Mouse (Mus musculus) ES-E14 (cell line): ENCODE measurements at regions not wholly inside any gene's neighbourhood (a gene's known extent, or its start where the extent isn't known, plus 50 kb on each side); places are given as distances from the start of the nearest gene placed in this dataset.
"Not testable (repeated sequence)": the region's sequence is repeated elsewhere in the genome, so short reads cannot be mapped to it uniquely, and the experiment has no call there.

ENCODE experiments used
- DNase-seq: peaks from one replicate; pipeline ENCODE4 v3.0.0-alpha.2; 2013; ENCODE audit warnings: low read depth, low spot score
- H3K27ac ChIP-seq: 2 replicates; pipeline ENCODE4 v1.5.1; 2012; ENCODE audit warnings: low read depth, mild to moderate bottlenecking, low read length, moderate library complexity, mixed read lengths; ENCODE audit not compliant: poor library complexity, insufficient read depth, severe bottlenecking
- H3K36me3 ChIP-seq: 2 replicates; pipeline ENCODE4 v1.6.1; 2012; ENCODE audit warnings: mild to moderate bottlenecking, low read length, moderate library complexity, mixed read lengths; ENCODE audit not compliant: control insufficient read depth, poor library complexity, insufficient read depth, severe bottlenecking
- H3K4me1 ChIP-seq, 2 experiments: fragments of 150-350 bp in 1 of 2; sonication (generic) in 1 of 2; 2 replicates each; pipeline ENCODE4 v1.6.1; 2012; ENCODE audit warnings: low read length in 2 of 2, mild to moderate bottlenecking in 1 of 2, mixed read lengths in 1 of 2; ENCODE audit not compliant: control insufficient read depth in 2 of 2, insufficient read depth in 2 of 2, poor library complexity in 1 of 2
- H3K4me3 ChIP-seq, 2 experiments: fragments of 150-350 bp in 1 of 2; sonication (generic) in 1 of 2; 2 replicates each; pipeline ENCODE4 v1.5.1; 2012; ENCODE audit warnings: low read length in 2 of 2, low read depth in 1 of 2, mild to moderate bottlenecking in 1 of 2, mixed read lengths in 1 of 2; ENCODE audit not compliant: insufficient read depth in 1 of 2, poor library complexity in 1 of 2, severe bottlenecking in 1 of 2
- H3K9ac ChIP-seq: 2 replicates; pipeline ENCODE4 v1.6.1; 2012; ENCODE audit warnings: low read depth, mild to moderate bottlenecking, low read length, mixed read lengths; ENCODE audit not compliant: poor library complexity, insufficient read depth, severe bottlenecking
- H3K9me3 ChIP-seq: fragments of 150-350 bp; sonication (generic); 2 replicates; pipeline ENCODE4 v1.6.1; 2012; ENCODE audit warnings: low read depth, mild to moderate bottlenecking, low read length; ENCODE audit not compliant: control insufficient read depth, insufficient read depth
- CHD2 ChIP-seq: IDR thresholded peaks from 2 replicates; pipeline ENCODE4 v1.6.1; 2014; ENCODE audit warnings: mild to moderate bottlenecking, low read depth, low read length, inconsistent platforms
- HCFC1 ChIP-seq: IDR thresholded peaks from 2 replicates; pipeline ENCODE4 v1.6.1; 2012; ENCODE audit warnings: low read length, inconsistent platforms, borderline replicate concordance; ENCODE audit not compliant: insufficient read depth
- MAFK ChIP-seq: IDR thresholded peaks from 2 replicates; pipeline ENCODE4 v1.6.1; 2014; ENCODE audit warnings: mild to moderate bottlenecking, low read depth, low read length, inconsistent platforms; ENCODE audit not compliant: insufficient read depth
- ZC3H11A ChIP-seq: IDR thresholded peaks from 2 replicates; pipeline ENCODE4 v1.6.1; 2012; ENCODE audit warnings: low read depth, mild to moderate bottlenecking, inconsistent platforms, low read length, borderline replicate concordance
- ZNF384 ChIP-seq: IDR thresholded peaks from 2 replicates; pipeline ENCODE4 v1.6.1; 2012; ENCODE audit warnings: low read depth, low read length, inconsistent platforms
- in situ Hi-C, 2 experiments: fragments of 600-800 bp; cut with MboI; formaldehyde crosslinking; loops; one replicate each; pipeline ENCODE4 v1.15.1; 2025; ENCODE audit warnings: low sequenced_read_pairs in 2 of 2, inconsistent platforms in 1 of 2; ENCODE audit not compliant: unreplicated experiment in 2 of 2

DNA sequence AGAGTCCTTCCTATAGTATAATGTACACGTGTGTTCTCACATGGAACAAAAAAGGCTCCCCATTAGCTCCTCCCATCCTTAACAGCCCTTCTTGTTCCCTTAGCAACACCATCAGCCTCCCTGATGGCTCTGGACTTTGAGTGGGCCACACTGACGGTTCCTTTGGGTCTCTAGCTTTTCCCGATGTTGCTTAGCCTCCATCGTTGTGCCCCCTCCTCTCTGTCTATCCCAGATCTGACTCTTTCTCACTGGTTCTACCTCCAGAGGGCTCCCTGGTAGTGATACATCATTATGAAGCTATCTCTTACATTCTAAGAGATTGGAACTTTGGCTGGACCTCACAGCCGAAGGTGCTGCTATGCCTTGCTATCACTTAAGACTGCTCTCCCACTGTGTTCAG lies 181.5 kb downstream of the Diras2 start:
- H3K9me3 ChIP-seq = no peaks in the 10 kb centered on the region
- no peak overlapping the region for H3K27ac ChIP-seq
- peaks cover 0 to 4% of the 10 kb centered on the region in 2 experiments; a peak in 1 of 4 replicates for H3K4me1 ChIP-seq
- no peak for DNase-seq
- TF ChIP-seq ZNF384 (no peak), ZC3H11A (no peak), MAFK (no peak), HCFC1 (no peak), CHD2 (no peak)
- no peak overlapping the region for H3K4me3 ChIP-seq
- H3K36me3 ChIP-seq = no peaks in the 10 kb centered on the region
- in situ Hi-C loops = no loop called here
- no peak overlapping the region for H3K9ac ChIP-seq

DNA sequence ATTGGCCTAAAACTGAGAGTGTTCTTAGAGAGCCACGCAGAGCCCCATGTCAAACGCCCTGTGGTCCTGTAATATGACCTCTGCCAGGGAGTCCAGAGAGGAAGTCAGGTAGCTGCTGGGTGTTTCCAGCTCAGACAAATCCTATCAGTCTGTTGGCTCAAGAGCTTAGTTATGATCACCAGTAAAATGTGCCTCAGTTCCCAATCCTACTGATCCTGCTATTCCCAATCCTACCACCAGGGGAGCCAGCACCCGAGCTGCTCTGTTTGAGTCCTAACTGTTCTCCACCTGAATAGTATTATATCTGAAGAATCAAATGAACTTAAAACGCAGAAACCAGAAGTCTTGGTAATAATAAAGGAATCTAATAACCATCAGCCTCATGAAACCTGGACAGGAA lies 178.5 kb downstream of the Diras2 start:
- in situ Hi-C loops = no loop called here
- peaks cover 3% of the 10 kb centered on the region; the same call in 1 of the 2 replicates for H3K9me3 ChIP-seq
- H3K4me3 ChIP-seq = no peak overlapping the region

DNA sequence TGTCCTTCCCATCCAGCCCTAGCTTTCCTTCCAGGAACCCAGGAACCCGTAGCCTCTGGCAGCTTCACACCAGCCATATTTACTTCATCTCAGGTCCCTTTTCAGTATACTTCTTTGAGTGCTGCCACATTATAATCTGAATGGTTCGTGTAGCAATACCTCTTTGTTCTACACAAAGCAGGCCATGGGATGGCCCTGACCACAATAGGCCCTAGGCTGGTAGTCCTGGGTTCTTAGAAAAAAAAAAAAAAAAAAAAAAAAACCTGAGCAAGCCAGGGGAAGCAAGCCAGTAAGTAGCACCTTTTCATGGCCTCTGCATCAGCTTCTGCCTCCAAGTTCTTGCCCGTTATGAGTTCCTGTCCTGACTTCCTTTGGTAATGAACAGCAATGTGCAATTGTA lies 177.6 kb downstream of the Diras2 start:
- DNase-seq = no peak
- peaks cover 3% of the 10 kb centered on the region; the same call in 1 of the 2 replicates for H3K36me3 ChIP-seq
- peak overlapping the region; percentile 9; the same call in 1 of the 2 replicates for H3K27ac ChIP-seq
- H3K4me1 ChIP-seq = peaks cover 0 to 4% of the 10 kb centered on the region in 2 experiments; a peak in 1 of 4 replicates
- in situ Hi-C loops = no loop called here
- H3K9me3 ChIP-seq = peaks cover 8% of the 10 kb centered on the region; the same call in 1 of the 2 replicates
- H3K4me3 ChIP-seq = no peak overlapping the region
- H3K9ac ChIP-seq = no peak overlapping the region
- TF ChIP-seq MAFK = no peak
- TF ChIP-seq ZC3H11A = no peak
- no peak for TF ChIP-seq CHD2
- no peak for TF ChIP-seq HCFC1
- TF ChIP-seq ZNF384 = peak; percentile 92; the same call in 1 of the 2 replicates

More for the DNA sequence above, 178.5 kb downstream of the Diras2 start:
- H3K4me1 ChIP-seq = peaks cover 0 to 4% of the 10 kb centered on the region in 2 experiments; a peak in 1 of 4 replicates
- H3K27ac ChIP-seq = no peak overlapping the region
- H3K36me3 ChIP-seq = no peaks in the 10 kb centered on the region
- peak; percentile 43 for DNase-seq
- H3K9ac ChIP-seq = no peak overlapping the region
- no peak for TF ChIP-seq ZC3H11A

DNA sequence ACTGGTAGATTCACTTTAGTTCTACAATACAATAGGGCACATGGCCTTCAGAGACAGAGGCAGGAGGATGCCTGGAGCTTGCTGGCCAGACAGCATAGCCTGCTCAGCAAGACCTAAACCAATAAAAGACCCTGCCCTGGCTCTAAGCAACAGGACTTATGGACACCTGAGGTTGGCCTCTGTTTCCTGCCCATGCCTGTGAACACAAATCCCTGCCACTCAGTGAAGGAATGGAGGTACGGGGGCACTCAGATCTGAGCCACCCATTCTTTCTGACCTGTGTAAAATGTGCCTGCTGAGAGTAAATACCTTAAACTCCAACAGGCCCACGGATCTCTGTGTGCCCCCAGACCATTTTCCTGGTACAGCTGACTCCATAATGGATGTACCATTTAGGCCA lies 177.1 kb downstream of the Diras2 start:
- no peak for DNase-seq
- peaks cover 8% of the 10 kb centered on the region; the same call in 1 of the 2 replicates for H3K9me3 ChIP-seq
- H3K36me3 ChIP-seq = peaks cover 3% of the 10 kb centered on the region; the same call in 1 of the 2 replicates
- TF ChIP-seq ZC3H11A = no peak
- TF ChIP-seq MAFK = no peak
- TF ChIP-seq ZNF384 = no peak
- no peak for TF ChIP-seq CHD2
- TF ChIP-seq HCFC1 = no peak
- no peak overlapping the region for H3K27ac ChIP-seq
- H3K9ac ChIP-seq = no peak overlapping the region
- no peak overlapping the region for H3K4me3 ChIP-seq
- H3K4me1 ChIP-seq = peaks cover 0 to 4% of the 10 kb centered on the region in 2 experiments; a peak in 1 of 4 replicates
- in situ Hi-C loops = no loop called here

DNA sequence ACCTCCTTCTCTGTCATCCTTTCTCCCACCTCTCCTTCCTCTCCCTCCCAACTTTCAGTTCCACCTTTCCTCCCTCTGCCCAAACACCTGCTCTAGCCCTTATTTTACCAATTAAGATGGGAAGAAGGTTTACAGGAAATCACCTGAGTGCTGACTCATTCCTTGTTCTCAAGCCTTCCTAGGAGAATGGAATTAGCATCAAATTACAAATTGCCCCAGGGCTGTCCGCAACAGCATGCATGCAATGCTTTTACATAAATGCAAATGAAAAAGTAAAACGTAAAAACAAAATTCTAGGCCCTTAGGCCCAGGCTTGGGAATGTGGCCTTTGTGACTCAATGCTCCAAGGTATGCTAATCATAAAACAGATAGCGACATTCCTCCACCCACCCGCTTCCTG lies 175.2 kb downstream of the Diras2 start:
- H3K4me3 ChIP-seq, H3K9me3 ChIP-seq, DNase-seq, H3K36me3 ChIP-seq, H3K4me1 ChIP-seq, H3K9ac ChIP-seq, in situ Hi-C loops: not testable (repeated sequence)
- peak overlapping the region; percentile 68 for H3K27ac ChIP-seq

DNA sequence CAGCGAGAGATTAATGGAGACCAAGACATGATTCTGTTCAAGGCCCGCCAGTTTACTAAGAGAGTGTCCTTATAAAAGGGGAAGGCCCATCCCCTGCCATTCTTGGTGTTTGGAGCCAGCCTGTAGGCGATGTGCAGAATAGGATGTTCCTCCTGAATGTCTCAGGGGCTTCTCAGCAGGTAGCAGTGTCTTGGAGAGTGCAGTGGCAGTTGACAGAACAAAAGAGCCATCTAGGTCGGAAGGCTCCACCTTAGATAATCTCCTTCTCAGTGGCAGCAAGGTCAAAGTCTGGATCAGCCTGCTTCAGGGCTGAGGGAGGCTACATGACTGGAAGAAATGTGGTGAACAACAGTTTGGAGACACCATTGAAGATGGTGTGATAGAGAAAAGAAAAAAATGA lies 171.7 kb downstream of the Diras2 start:
- peak; percentile 26 for DNase-seq
- in situ Hi-C loops = not testable (repeated sequence)
- H3K27ac ChIP-seq = peak overlapping the region; percentile 62

More for the DNA sequence above, 171.7 kb downstream of the Diras2 start:
- H3K4me3 ChIP-seq, H3K9me3 ChIP-seq, H3K36me3 ChIP-seq, H3K4me1 ChIP-seq, H3K9ac ChIP-seq: not testable (repeated sequence)
